Mouse (Mus musculus): ENCODE measurements around the gene 1700028J19Rik. TPM values are rescaled to one million over a fixed set of nuclear protein-coding genes. Genes with fewer than 3 reads are reported as not detected.
"Not testable (repeated sequence)": the region's sequence is repeated elsewhere in the genome, so short reads cannot be mapped to it uniquely, and the experiment has no call there.

1700028J19Rik gene
- polyA plus RNA-seq, 1 experiment from 2014 or later: 0.79 TPM

- no peak overlapping the region for H3K9ac ChIP-seq
- H3K36me3 ChIP-seq: no peaks in the 10 kb centered on the region
- ATAC-seq (ENCODE audit: extremely low read depth, insufficient number of reproducible peaks, low FRiP score, low TSS enrichment): no peak
- H3K27me3 ChIP-seq (replicated peaks): peaks cover 55% of the 10 kb centered on the region
- H3K27ac ChIP-seq (replicated peaks): no peak overlapping the region
- WGBS: 78% methylated on average over 7 of the region's 7 CpGs
- no peaks in the 10 kb centered on the region for H3K9me3 ChIP-seq
- no peaks in the 10 kb centered on the region for H3K4me1 ChIP-seq
- no peak overlapping the region for H3K4me2 ChIP-seq
- H3K4me3 ChIP-seq: no peak overlapping the region
Observed at GRCm38 (mm10) chr7:44272546-44272945, 26.1 kb upstream of the 1700028J19Rik start.

GRCm38 (mm10) chr7:44271309-44271708, 24.8 kb upstream of the 1700028J19Rik start:
- Histone ChIP-seq H3K9ac (no peak overlapping the region), H3K27me3 (replicated peaks) (peaks cover 66% of the 10 kb centered on the region), H3K4me3 (no peak overlapping the region), H3K9me3 (no peaks in the 10 kb centered on the region), H3K4me2 (no peak overlapping the region), H3K36me3 (no peaks in the 10 kb centered on the region), H3K27ac (replicated peaks) (no peak overlapping the region), H3K4me1 (no peaks in the 10 kb centered on the region)
- 65% methylated on average over 2 of the region's 2 CpGs for WGBS
- ATAC-seq (ENCODE audit: extremely low read depth, insufficient number of reproducible peaks, low FRiP score, low TSS enrichment): no peak

- Histone ChIP-seq H3K4me2 (no peak overlapping the region), H3K9ac (no peak overlapping the region), H3K4me1 (no peaks in the 10 kb centered on the region), H3K27me3 (replicated peaks) (peaks cover 61% of the 10 kb centered on the region), H3K27ac (replicated peaks) (no peak overlapping the region), H3K4me3 (no peak overlapping the region), H3K9me3 (no peaks in the 10 kb centered on the region), H3K36me3 (no peaks in the 10 kb centered on the region)
- ATAC-seq (ENCODE audit: extremely low read depth, insufficient number of reproducible peaks, low FRiP score, low TSS enrichment): no peak
- WGBS: 77% methylated on average over 2 of the region's 2 CpGs
Observed at GRCm38 (mm10) chr7:44269397-44269796, 22.9 kb upstream of the 1700028J19Rik start.

GRCm38 (mm10) chr7:44268117-44268516, 21.6 kb upstream of the 1700028J19Rik start:
- 68% methylated on average over 11 of the region's 11 CpGs for WGBS
- H3K27ac ChIP-seq (replicated peaks): no peak overlapping the region

GRCm38 (mm10) chr7:44262791-44263643, 16.5 kb upstream of the 1700028J19Rik start:
- Histone ChIP-seq H3K4me2 (peak overlapping the region; percentile 51), H3K36me3 (no peaks in the 10 kb centered on the region), H3K9ac (no peak overlapping the region; the same call in 1 of the 2 replicates), H3K4me1 (no peaks in the 10 kb centered on the region), H3K9me3 (no peaks in the 10 kb centered on the region), H3K4me3 (peak overlapping the region; percentile 13; the same call in 1 of the 2 replicates), H3K27me3 (replicated peaks) (peaks cover 65% of the 10 kb centered on the region), H3K27ac (replicated peaks) (no peak overlapping the region)
- 4% methylated on average over 34 of the region's 34 CpGs for WGBS
- ATAC-seq (ENCODE audit: extremely low read depth, insufficient number of reproducible peaks, low FRiP score, low TSS enrichment): no peak

More at GRCm38 (mm10) chr7:44268117-44268516, 21.6 kb upstream of the 1700028J19Rik start:
- Histone ChIP-seq H3K9ac (no peak overlapping the region), H3K36me3 (no peaks in the 10 kb centered on the region), H3K9me3 (no peaks in the 10 kb centered on the region), H3K4me2 (no peak overlapping the region), H3K4me1 (no peaks in the 10 kb centered on the region), H3K4me3 (no peak overlapping the region), H3K27me3 (replicated peaks) (peaks cover 61% of the 10 kb centered on the region)
- ATAC-seq (ENCODE audit: extremely low read depth, insufficient number of reproducible peaks, low FRiP score, low TSS enrichment): no peak

- H3K4me1 ChIP-seq: no peaks in the 10 kb centered on the region
- peaks cover 50% of the 10 kb centered on the region for H3K27me3 ChIP-seq (replicated peaks)
- no peak within 1 kb of the TSS for H3K4me3 ChIP-seq
- H3K9me3 ChIP-seq: no peaks in the 10 kb centered on the region
- 51% methylated on average over 5 of the region's 5 CpGs for WGBS
- ATAC-seq (ENCODE audit: extremely low read depth, insufficient number of reproducible peaks, low FRiP score, low TSS enrichment): no peak
- H3K9ac ChIP-seq: no peak within 1 kb of the TSS
- H3K4me2 ChIP-seq: no peak within 1 kb of the TSS
- H3K27ac ChIP-seq (replicated peaks): no peak within 1 kb of the TSS
- H3K36me3 ChIP-seq: peaks cover 3% of the 10 kb centered on the region; the same call in 1 of the 2 replicates
Observed at GRCm38 (mm10) chr7:44261147-44261546, 14.7 kb upstream of the 1700028J19Rik start, which contains the start of gene Gm15517. Gm15517 (plus strand) TSS chr7:44261447.

- Histone ChIP-seq H3K9me3 (no peaks in the 10 kb centered on the region), H3K9ac (no peak overlapping the region), H3K27me3 (replicated peaks) (peaks cover 45% of the 10 kb centered on the region), H3K4me3 (no peak overlapping the region), H3K4me2 (no peak overlapping the region), H3K4me1 (no peaks in the 10 kb centered on the region), H3K36me3 (peaks cover 3% of the 10 kb centered on the region; the same call in 1 of the 2 replicates), H3K27ac (replicated peaks) (no peak overlapping the region)
- 71% methylated on average over 6 of the region's 6 CpGs for WGBS
- no peak for ATAC-seq (ENCODE audit: extremely low read depth, insufficient number of reproducible peaks, low FRiP score, low TSS enrichment)
Observed at GRCm38 (mm10) chr7:44260410-44260809, 13.9 kb upstream of the 1700028J19Rik start.

- no peaks in the 10 kb centered on the region for H3K9me3 ChIP-seq
- H3K9ac ChIP-seq: no peak within 1 kb of the TSS
- ATAC-seq (ENCODE audit: extremely low read depth, insufficient number of reproducible peaks, low FRiP score, low TSS enrichment): no peak
- H3K27me3 ChIP-seq (replicated peaks): peaks cover 19% of the 10 kb centered on the region
- H3K4me1 ChIP-seq: peaks cover 11% of the 10 kb centered on the region
- 66% methylated on average over 4 of the region's 4 CpGs for WGBS
- H3K4me2 ChIP-seq: no peak within 1 kb of the TSS
- no peak within 1 kb of the TSS for H3K4me3 ChIP-seq
- H3K27ac ChIP-seq (replicated peaks): no peak within 1 kb of the TSS
- peaks cover 20% of the 10 kb centered on the region for H3K36me3 ChIP-seq
Observed at GRCm38 (mm10) chr7:44257278-44257677, 10.8 kb upstream of the 1700028J19Rik start, which contains the start of gene Acp4. Acp4 (minus strand) TSS chr7:44257378.

- H3K4me1 ChIP-seq: peaks cover 13% of the 10 kb centered on the region
- peaks cover 42% of the 10 kb centered on the region for H3K36me3 ChIP-seq
- no peak overlapping the region for H3K4me2 ChIP-seq
- H3K4me3 ChIP-seq: no peak overlapping the region
- no peak overlapping the region for H3K9ac ChIP-seq
- no peaks in the 10 kb centered on the region for H3K9me3 ChIP-seq
- ATAC-seq (ENCODE audit: extremely low read depth, insufficient number of reproducible peaks, low FRiP score, low TSS enrichment): no peak
- no peaks in the 10 kb centered on the region for H3K27me3 ChIP-seq (replicated peaks)
- 55% methylated on average over 6 of the region's 6 CpGs for WGBS
- H3K27ac ChIP-seq (replicated peaks): no peak overlapping the region
Observed at GRCm38 (mm10) chr7:44254930-44255329, 8.4 kb upstream of the 1700028J19Rik start.

GRCm38 (mm10) chr7:44253023-44253616, 6.6 kb upstream of the 1700028J19Rik start:
- no peak overlapping the region for H3K27ac ChIP-seq (replicated peaks)
- 65% methylated on average over 15 of the region's 15 CpGs for WGBS
- no peaks in the 10 kb centered on the region for H3K9me3 ChIP-seq
- peaks cover 21% of the 10 kb centered on the region for H3K4me1 ChIP-seq
- H3K36me3 ChIP-seq: peaks cover 60% of the 10 kb centered on the region
- no peak for ATAC-seq (ENCODE audit: extremely low read depth, insufficient number of reproducible peaks, low FRiP score, low TSS enrichment)
- H3K27me3 ChIP-seq (replicated peaks): no peaks in the 10 kb centered on the region
- no peak overlapping the region for H3K4me3 ChIP-seq
- no peak overlapping the region for H3K4me2 ChIP-seq
- H3K9ac ChIP-seq: no peak overlapping the region

- H3K4me3 ChIP-seq; ATAC-seq (ENCODE audit: extremely low read depth, insufficient number of reproducible peaks, low FRiP score, low TSS enrichment): not testable (repeated sequence)
- 90% methylated on average over 17 of the region's 17 CpGs for WGBS
Observed at GRCm38 (mm10) chr7:44250732-44251275, 4.3 kb upstream of the 1700028J19Rik start.

More at GRCm38 (mm10) chr7:44250732-44251275, 4.3 kb upstream of the 1700028J19Rik start:
- H3K4me1 ChIP-seq: peaks cover 30% of the 10 kb centered on the region
- not testable (repeated sequence) for H3K4me2 ChIP-seq; H3K9me3 ChIP-seq; H3K27me3 ChIP-seq (replicated peaks); H3K27ac ChIP-seq (replicated peaks)
- H3K36me3 ChIP-seq: peaks cover 62% of the 10 kb centered on the region
- peak overlapping the region; percentile 10; the same call in 1 of the 2 replicates for H3K9ac ChIP-seq

All from heart, embryonic 13.5 days (tissue).